Mouse (Mus musculus) myocyte (in vitro differentiated cells): Measurements from ENCODE around the gene Dcbld2. TPM values are rescaled to one million over a fixed set of nuclear protein-coding genes. Genes with fewer than 3 reads are reported as not detected.
"Not testable (repeated sequence)": the region's sequence is repeated elsewhere in the genome, so short reads cannot be mapped to it uniquely, and the experiment has no call there.

ENCODE experiments used
- H3K27me3 ChIP-seq: one replicate; pipeline ENCODE4 v1.6.1; 2011; ENCODE audit not compliant: control insufficient read depth, insufficient read depth, insufficient read length
- H3K36me3 ChIP-seq: one replicate; pipeline ENCODE4 v1.6.1; 2011; ENCODE audit not compliant: control insufficient read depth, insufficient read depth
- H3K4me2 ChIP-seq: one replicate; pipeline ENCODE4 v1.6.1; 2011; ENCODE audit warnings: low read depth, control low read depth
- H3K4me3 ChIP-seq: one replicate; pipeline ENCODE4 v1.5.1; 2011; ENCODE audit warnings: mild to moderate bottlenecking, control low read depth, moderate library complexity
- H3K79me2 ChIP-seq: one replicate; pipeline ENCODE4 v1.6.1; 2011; ENCODE audit not compliant: control insufficient read depth, insufficient read depth
- H3ac ChIP-seq: one replicate; pipeline ENCODE4 v1.6.1; 2011; ENCODE audit not compliant: control insufficient read depth, insufficient read length
- CEBPB ChIP-seq: IDR thresholded peaks from 2 replicates; pipeline ENCODE4 v1.6.1; 2011; ENCODE audit warnings: mild to moderate bottlenecking, moderate library complexity; ENCODE audit not compliant: poor library complexity, insufficient read depth, severe bottlenecking
- E2F4 ChIP-seq: IDR thresholded peaks from one replicate; pipeline ENCODE4 v1.6.1; 2011; ENCODE audit warnings: mild to moderate bottlenecking, control low read depth, moderate library complexity; ENCODE audit not compliant: insufficient read depth
- MAX ChIP-seq: IDR thresholded peaks from one replicate; pipeline ENCODE4 v1.6.1; 2011; ENCODE audit warnings: low read depth, mild to moderate bottlenecking, control low read depth
- MYOD1 ChIP-seq, 3 experiments: IDR thresholded peaks; one replicate each; pipeline ENCODE4 v1.6.1; 2011; ENCODE audit warnings: control low read depth in 2 of 3, low read depth in 2 of 3, mild to moderate bottlenecking in 2 of 3, moderate library complexity in 1 of 3; ENCODE audit not compliant: insufficient read length in 2 of 3, control insufficient read depth in 1 of 3
- MYOG ChIP-seq, 3 experiments: IDR thresholded peaks; one replicate each; pipeline ENCODE4 v1.6.1; 2011; ENCODE audit warnings: control low read depth in 2 of 3, low read depth in 2 of 3, mild to moderate bottlenecking in 2 of 3; ENCODE audit not compliant: insufficient read length in 2 of 3, control insufficient read depth in 1 of 3, insufficient read depth in 1 of 3
- POLR2A ChIP-seq: IDR thresholded peaks from one replicate; pipeline ENCODE4 v1.6.1; 2011; ENCODE audit warnings: low read depth, mild to moderate bottlenecking, control low read depth, moderate library complexity; ENCODE audit not compliant: insufficient read length
- POLR2AphosphoS2 ChIP-seq: IDR thresholded peaks from one replicate; pipeline ENCODE4 v1.6.1; 2011; ENCODE audit warnings: low read depth, control low read depth; ENCODE audit not compliant: insufficient read length
- REST ChIP-seq: IDR thresholded peaks from one replicate; pipeline ENCODE4 v1.6.1; 2011; ENCODE audit warnings: mild to moderate bottlenecking, control low read depth, moderate library complexity; ENCODE audit not compliant: insufficient read depth, insufficient read length
- SRF ChIP-seq: IDR thresholded peaks from one replicate; pipeline ENCODE4 v1.6.1; 2011; ENCODE audit warnings: low read depth; ENCODE audit not compliant: control insufficient read depth, insufficient read length
- TCF12 ChIP-seq: IDR thresholded peaks from one replicate; pipeline ENCODE4 v1.6.1; 2011; ENCODE audit warnings: mild to moderate bottlenecking, control low read depth; ENCODE audit not compliant: poor library complexity, insufficient read depth, severe bottlenecking
- TCF3 ChIP-seq: IDR thresholded peaks from one replicate; pipeline ENCODE4 v1.6.1; 2011; ENCODE audit warnings: low read depth, control low read depth; ENCODE audit not compliant: insufficient read length
- USF1 ChIP-seq: IDR thresholded peaks from one replicate; pipeline ENCODE4 v1.6.1; 2011; ENCODE audit warnings: low read depth, mild to moderate bottlenecking, control low read depth, moderate library complexity
- polyA plus RNA-seq: library from polyadenylated mRNA; unstranded; fragments of >200 nt; fragmentation: generic; extraction: Trizol; gene quantifications from one replicate; pipeline ENCODE4 v1.2.1, GENCODE M21; 2012; ENCODE audit warnings: missing spikeins

Gene Dcbld2
- polyA plus RNA-seq, 1 experiment, result 10.4 TPM

GRCm38 (mm10) chr16:58456445-58456844, 48.2 kb downstream of the Dcbld2 start:
- no peak overlapping the region for H3K4me3 ChIP-seq
- no peaks in the 10 kb centered on the region for H3K27me3 ChIP-seq
- no peak overlapping the region for H3K4me2 ChIP-seq
- TF ChIP-seq REST, result no peak
- no peak for TF ChIP-seq TCF3
- no peak for TF ChIP-seq SRF
- TF ChIP-seq TCF12, result no peak
- no peak for TF ChIP-seq MAX
- no peak for TF ChIP-seq E2F4
- no peak for TF ChIP-seq MYOG (IDR thresholded peaks at IDR 0.05; ENCODE audit: control insufficient read depth in 1 of 3, insufficient read depth in 1 of 3, insufficient read length in 2 of 3, low read depth in 2 of 3)
- no peak overlapping the region for H3ac ChIP-seq
- no peaks in the 10 kb centered on the region for H3K79me2 ChIP-seq
- H3K36me3 ChIP-seq, result peaks cover 30% of the 10 kb centered on the region

- Histone ChIP-seq H3K79me2 (no peaks in the 10 kb centered on the region), H3K4me2 (no peak overlapping the region), H3ac (no peak overlapping the region), H3K36me3 (peaks cover 33% of the 10 kb centered on the region), H3K4me3 (no peak overlapping the region), H3K27me3 (no peaks in the 10 kb centered on the region)
- TF ChIP-seq MYOD1 (IDR thresholded peaks at IDR 0.05; ENCODE audit: control insufficient read depth in 1 of 3, insufficient read length in 2 of 3, low read depth in 2 of 3), result no peak
- TF ChIP-seq TCF3, result no peak
- no peak for TF ChIP-seq SRF
- TF ChIP-seq REST, result no peak
- TF ChIP-seq CEBPB, result no peak
- no peak for TF ChIP-seq TCF12
- no peak for TF ChIP-seq MYOG (IDR thresholded peaks at IDR 0.05; ENCODE audit: control insufficient read depth in 1 of 3, insufficient read depth in 1 of 3, insufficient read length in 2 of 3, low read depth in 2 of 3)
- no peak for TF ChIP-seq POLR2AphosphoS2
- no peak for TF ChIP-seq MAX
- TF ChIP-seq POLR2A, result no peak
- TF ChIP-seq E2F4, result no peak
- TF ChIP-seq USF1, result no peak
Measured at GRCm38 (mm10) chr16:58456991-58457390, 48.7 kb downstream of the Dcbld2 start.

GRCm38 (mm10) chr16:58459966-58460365, 51.7 kb downstream of the Dcbld2 start:
- H3ac ChIP-seq, H3K4me3 ChIP-seq, H3K4me2 ChIP-seq, H3K79me2 ChIP-seq, H3K27me3 ChIP-seq: not testable (repeated sequence)
- H3K36me3 ChIP-seq, result peaks cover 40% of the 10 kb centered on the region

GRCm38 (mm10) chr16:58460386-58460785, 52.1 kb downstream of the Dcbld2 start:
- H3K36me3 ChIP-seq, result peaks cover 41% of the 10 kb centered on the region
- TF ChIP-seq E2F4 (no peak), MYOG (IDR thresholded peaks at IDR 0.05; ENCODE audit: control insufficient read depth in 1 of 3, insufficient read depth in 1 of 3, insufficient read length in 2 of 3, low read depth in 2 of 3) (no peak), TCF12 (no peak), MYOD1 (IDR thresholded peaks at IDR 0.05; ENCODE audit: control insufficient read depth in 1 of 3, insufficient read length in 2 of 3, low read depth in 2 of 3) (no peak), MAX (no peak), POLR2A (no peak), TCF3 (no peak)
- no peak overlapping the region for H3ac ChIP-seq
- no peaks in the 10 kb centered on the region for H3K27me3 ChIP-seq
- no peaks in the 10 kb centered on the region for H3K79me2 ChIP-seq
- no peak overlapping the region for H3K4me2 ChIP-seq
- H3K4me3 ChIP-seq, result no peak overlapping the region

GRCm38 (mm10) chr16:58461856-58462518, 53.7 kb downstream of the Dcbld2 start:
- H3K27me3 ChIP-seq, result no peaks in the 10 kb centered on the region
- no peak overlapping the region for H3K4me2 ChIP-seq
- no peak overlapping the region for H3K4me3 ChIP-seq
- H3K79me2 ChIP-seq, result no peaks in the 10 kb centered on the region
- H3ac ChIP-seq, result no peak overlapping the region
- no peak for TF ChIP-seq CEBPB
- TF ChIP-seq MAX, result no peak
- TF ChIP-seq TCF12, result no peak
- no peak for TF ChIP-seq POLR2AphosphoS2
- TF ChIP-seq MYOG (IDR thresholded peaks at IDR 0.05; ENCODE audit: control insufficient read depth in 1 of 3, insufficient read depth in 1 of 3, insufficient read length in 2 of 3, low read depth in 2 of 3), result no peak
- no peak for TF ChIP-seq SRF
- no peak for TF ChIP-seq POLR2A
- no peak for TF ChIP-seq TCF3
- TF ChIP-seq MYOD1 (IDR thresholded peaks at IDR 0.05; ENCODE audit: control insufficient read depth in 1 of 3, insufficient read length in 2 of 3, low read depth in 2 of 3), result no peak
- TF ChIP-seq REST, result no peak
- no peak for TF ChIP-seq E2F4
- TF ChIP-seq USF1, result no peak
- H3K36me3 ChIP-seq, result peaks cover 46% of the 10 kb centered on the region
